Mouse (Mus musculus): ENCODE data around the gene Psrc1. TPM values are rescaled to one million over a fixed set of nuclear protein-coding genes. Genes with fewer than 3 reads are reported as not detected.

Gene Psrc1
- total and polyA plus RNA-seq, 2 experiments from 2014 or later: 6.5 to 10.5 TPM

- H3K27me3 ChIP-seq (ENCODE audit: insufficient read depth, low read length): no peaks in the 10 kb centered on the region
- 89% methylated on average over 10 of the region's 10 CpGs for WGBS
Observed at GRCm38 (mm10) chr3:108357051-108357450, 26.6 kb upstream of the Psrc1 start.

DNA sequence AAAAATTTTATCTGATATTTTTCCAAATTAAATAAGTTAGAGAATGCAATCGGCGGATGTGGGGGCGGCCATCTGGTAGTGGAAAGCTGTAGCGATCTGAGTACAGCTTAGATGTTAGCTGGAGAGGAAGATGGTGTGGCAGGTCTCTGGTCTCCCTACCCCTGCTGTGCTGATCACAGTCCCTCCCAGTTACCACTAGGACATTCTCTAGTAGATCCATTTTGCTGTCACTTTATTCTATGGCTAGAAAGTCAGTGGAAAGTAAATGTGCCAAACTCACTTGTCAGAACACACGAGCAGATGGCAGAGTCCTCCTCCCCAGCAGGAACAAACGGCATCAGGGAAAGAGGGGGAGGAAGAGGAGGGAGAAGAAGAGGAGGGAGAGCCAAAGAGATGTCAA is 25.2 kb upstream of the Psrc1 start:
- Histone ChIP-seq H3K36me3 (ENCODE audit: insufficient read depth) (peaks cover 45% of the 10 kb centered on the region), H3K27ac (ENCODE audit: low read depth, low read length) (no peak overlapping the region)
- 63% methylated on average over 6 of the region's 6 CpGs for WGBS

More at GRCm38 (mm10) chr3:108357051-108357450, 26.6 kb upstream of the Psrc1 start:
- no peaks in the 10 kb centered on the region for H3K9me3 ChIP-seq (ENCODE audit: low read length)
- H3K4me1 ChIP-seq (ENCODE audit: insufficient read depth): no peaks in the 10 kb centered on the region
- no peak for DNase-seq
- no peak overlapping the region for H3K4me2 ChIP-seq (ENCODE audit: low read depth)
- H3K9ac ChIP-seq: no peak overlapping the region
- H3K36me3 ChIP-seq (ENCODE audit: insufficient read depth): peaks cover 55% of the 10 kb centered on the region
- no peak overlapping the region for H3K27ac ChIP-seq (ENCODE audit: low read depth, low read length)
- TF ChIP-seq CTCF (IDR thresholded peaks at IDR 0.05; ENCODE audit: low read depth): no peak
- ATAC-seq: no peak
- H3K4me3 ChIP-seq (ENCODE audit: low read depth, low read length): no peak overlapping the region

GRCm38 (mm10) chr3:108360894-108361293 is 22.7 kb upstream of the Psrc1 start:
- no peak overlapping the region for H3K4me3 ChIP-seq (ENCODE audit: low read depth, low read length)
- ATAC-seq (peak; percentile 25), DNase-seq (no peak)
- H3K9ac ChIP-seq: no peak overlapping the region
- no peak for TF ChIP-seq CTCF (IDR thresholded peaks at IDR 0.05; ENCODE audit: low read depth)
- WGBS: 17% methylated on average over 7 of the region's 7 CpGs
- H3K4me2 ChIP-seq (ENCODE audit: low read depth): no peak overlapping the region
- no peaks in the 10 kb centered on the region for H3K9me3 ChIP-seq (ENCODE audit: low read length)
- H3K27me3 ChIP-seq (ENCODE audit: insufficient read depth, low read length): no peaks in the 10 kb centered on the region
- 0 out of 2 replicates have a peak, but pooled peaks cover 4% of the 10 kb centered on the region for H3K4me1 ChIP-seq (ENCODE audit: insufficient read depth)
- peaks cover 21% of the 10 kb centered on the region for H3K36me3 ChIP-seq (ENCODE audit: insufficient read depth)
- H3K27ac ChIP-seq (ENCODE audit: low read depth, low read length): no peak overlapping the region

More for the DNA sequence above, 25.2 kb upstream of the Psrc1 start:
- ATAC-seq (peak; percentile 52; the same call in 1 of the 2 replicates), DNase-seq (peak; percentile 63)
- Histone ChIP-seq H3K4me1 (ENCODE audit: insufficient read depth) (0 out of 2 replicates have a peak, but pooled peaks cover 1% of the 10 kb centered on the region), H3K27me3 (ENCODE audit: insufficient read depth, low read length) (no peaks in the 10 kb centered on the region), H3K4me2 (ENCODE audit: low read depth) (no peak overlapping the region), H3K4me3 (ENCODE audit: low read depth, low read length) (no peak overlapping the region), H3K9me3 (ENCODE audit: low read length) (no peaks in the 10 kb centered on the region), H3K9ac (no peak overlapping the region)
- no peak for TF ChIP-seq CTCF (IDR thresholded peaks at IDR 0.05; ENCODE audit: low read depth)

- H3K4me2 ChIP-seq (ENCODE audit: low read depth): no peak overlapping the region
- H3K36me3 ChIP-seq (ENCODE audit: insufficient read depth): no peaks in the 10 kb centered on the region; the same call in 1 of the 2 replicates
- DNase-seq (no peak), ATAC-seq (peak; percentile 44)
- H3K4me3 ChIP-seq (ENCODE audit: low read depth, low read length): no peak overlapping the region
- no peaks in the 10 kb centered on the region for H3K9me3 ChIP-seq (ENCODE audit: low read length)
- no peaks in the 10 kb centered on the region for H3K27me3 ChIP-seq (ENCODE audit: insufficient read depth, low read length)
- TF ChIP-seq CTCF (IDR thresholded peaks at IDR 0.05; ENCODE audit: low read depth): no peak
- H3K4me1 ChIP-seq (ENCODE audit: insufficient read depth): 0 out of 2 replicates have a peak, but pooled peaks cover 4% of the 10 kb centered on the region
- no peak overlapping the region for H3K27ac ChIP-seq (ENCODE audit: low read depth, low read length)
- WGBS: 61% methylated on average over 3 of the region's 3 CpGs
- no peak overlapping the region for H3K9ac ChIP-seq
Observed at GRCm38 (mm10) chr3:108363626-108364025, 20.0 kb upstream of the Psrc1 start.

DNA sequence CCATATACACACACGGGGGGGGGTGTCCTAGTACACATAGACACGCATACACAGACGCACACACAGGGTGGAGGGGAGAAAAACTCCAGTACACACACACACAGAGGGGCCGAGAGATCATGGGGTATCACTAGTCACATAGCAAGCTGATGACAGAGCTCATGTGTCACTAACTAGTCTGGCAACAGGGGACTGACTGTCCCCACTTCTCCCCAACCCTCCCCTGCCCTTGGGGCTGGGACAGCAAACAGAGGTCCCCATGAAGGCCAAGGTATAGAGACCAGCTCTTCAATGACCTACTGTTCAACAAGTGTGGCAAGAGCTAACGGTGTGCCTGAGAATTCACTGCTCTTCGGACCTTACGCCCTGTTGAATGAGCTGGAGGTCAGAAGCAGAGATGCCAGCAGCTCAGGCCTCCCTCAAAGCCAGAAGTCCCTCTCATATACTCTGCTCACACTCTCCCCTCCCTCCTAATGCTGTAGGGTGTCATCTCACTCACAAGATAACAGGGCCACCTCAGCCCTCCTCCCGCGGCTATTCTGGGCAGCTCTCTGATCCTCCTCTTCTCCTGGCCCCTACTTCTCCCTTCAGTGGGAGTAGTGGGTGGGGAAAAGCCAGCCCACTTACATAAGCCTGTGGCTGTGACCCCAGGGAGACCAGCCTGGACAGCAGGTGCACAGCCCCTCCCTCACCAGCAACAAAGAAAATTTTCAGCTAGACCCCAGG is 19.2 kb upstream of the Psrc1 start, which contains the start of gene Mybphl:
Mybphl (plus strand) TSS at position 642 of the 726 bp plus-strand sequence.
- no peak within 1 kb of the TSS for H3K4me3 ChIP-seq (ENCODE audit: low read depth, low read length)
- H3K9me3 ChIP-seq (ENCODE audit: low read length): no peaks in the 10 kb centered on the region
- no peak for ATAC-seq
- TF ChIP-seq CTCF (IDR thresholded peaks at IDR 0.05; ENCODE audit: low read depth): no peak
- 0 out of 2 replicates have a peak, but pooled peaks cover 4% of the 10 kb centered on the region for H3K4me1 ChIP-seq (ENCODE audit: insufficient read depth)
- no peak within 1 kb of the TSS for H3K27ac ChIP-seq (ENCODE audit: low read depth, low read length)
- H3K36me3 ChIP-seq (ENCODE audit: insufficient read depth): no peaks in the 10 kb centered on the region; the same call in 1 of the 2 replicates
- H3K27me3 ChIP-seq (ENCODE audit: insufficient read depth, low read length): no peaks in the 10 kb centered on the region
- no peak for DNase-seq
- H3K4me2 ChIP-seq (ENCODE audit: low read depth): no peak within 1 kb of the TSS
- no peak within 1 kb of the TSS for H3K9ac ChIP-seq
- 81% methylated on average over 9 of the region's 9 CpGs for WGBS

DNA sequence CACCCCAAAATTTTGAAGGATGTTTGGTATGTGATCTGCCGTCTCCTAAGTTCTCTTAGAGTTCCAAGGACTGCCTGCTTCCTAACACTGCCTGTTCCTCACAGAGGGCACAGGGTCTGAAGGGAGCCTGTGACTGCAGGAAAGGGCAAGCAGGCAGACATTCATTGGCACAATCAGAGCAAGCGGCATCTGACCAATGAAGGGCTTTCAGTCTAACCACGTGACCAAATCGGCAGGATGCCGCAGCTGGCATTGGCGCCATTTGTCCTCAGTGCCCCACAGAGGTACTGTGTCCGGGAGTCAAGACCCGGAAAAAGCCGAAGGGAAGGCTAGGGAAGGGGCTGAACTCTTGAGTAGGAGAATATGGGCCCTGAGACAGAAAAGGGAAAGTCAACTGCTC is 16.5 kb upstream of the Psrc1 start:
- WGBS: 65% methylated on average over 9 of the region's 9 CpGs
- Histone ChIP-seq H3K9me3 (ENCODE audit: low read length) (no peaks in the 10 kb centered on the region), H3K27me3 (ENCODE audit: insufficient read depth, low read length) (no peaks in the 10 kb centered on the region), H3K4me3 (ENCODE audit: low read depth, low read length) (no peak overlapping the region), H3K9ac (no peak overlapping the region), H3K4me2 (ENCODE audit: low read depth) (no peak overlapping the region), H3K27ac (ENCODE audit: low read depth, low read length) (no peak overlapping the region), H3K36me3 (ENCODE audit: insufficient read depth) (no peaks in the 10 kb centered on the region), H3K4me1 (ENCODE audit: insufficient read depth) (0 out of 2 replicates have a peak, but pooled peaks cover 4% of the 10 kb centered on the region)
- DNase-seq (no peak), ATAC-seq (peak; percentile 47; the same call in 1 of the 2 replicates)
- TF ChIP-seq CTCF (IDR thresholded peaks at IDR 0.05; ENCODE audit: low read depth): no peak

GRCm38 (mm10) chr3:108367828-108368227 is 15.8 kb upstream of the Psrc1 start:
- Histone ChIP-seq H3K9me3 (ENCODE audit: low read length) (no peaks in the 10 kb centered on the region), H3K36me3 (ENCODE audit: insufficient read depth) (no peaks in the 10 kb centered on the region), H3K4me3 (ENCODE audit: low read depth, low read length) (no peak overlapping the region), H3K9ac (no peak overlapping the region), H3K4me2 (ENCODE audit: low read depth) (no peak overlapping the region), H3K4me1 (ENCODE audit: insufficient read depth) (0 out of 2 replicates have a peak, but pooled peaks cover 4% of the 10 kb centered on the region), H3K27me3 (ENCODE audit: insufficient read depth, low read length) (no peaks in the 10 kb centered on the region), H3K27ac (ENCODE audit: low read depth, low read length) (no peak overlapping the region)
- WGBS: 76% methylated on average over 3 of the region's 3 CpGs
- ATAC-seq: no peak
- TF ChIP-seq CTCF (IDR thresholded peaks at IDR 0.05; ENCODE audit: low read depth): no peak
- no peak for DNase-seq
